Mouse (Mus musculus) kidney, adult 9 months (tissue): ENCODE data around the gene Zfp747.
A peak's percentile ranks its signal among the peaks of the same experiment; 100 is the strongest.

ENCODE experiments used
- DNase-seq: peaks from one replicate; pipeline ENCODE4 v3.0.0; 2022

Gene Zfp747

GRCm38 (mm10) chr7:127326685-127327084, 49.2 kb downstream of the Zfp747 start:
- DNase-seq = peak; percentile 46

- DNase-seq = peak; percentile 63
Observed at GRCm38 (mm10) chr7:127325550-127325949, 50.3 kb downstream of the Zfp747 start.

- DNase-seq = no peak
Observed at GRCm38 (mm10) chr7:127324944-127325343, 50.9 kb downstream of the Zfp747 start.
